9 mouse cellular contexts compared by ENCODE assay signal in the genomic region with DNA sequence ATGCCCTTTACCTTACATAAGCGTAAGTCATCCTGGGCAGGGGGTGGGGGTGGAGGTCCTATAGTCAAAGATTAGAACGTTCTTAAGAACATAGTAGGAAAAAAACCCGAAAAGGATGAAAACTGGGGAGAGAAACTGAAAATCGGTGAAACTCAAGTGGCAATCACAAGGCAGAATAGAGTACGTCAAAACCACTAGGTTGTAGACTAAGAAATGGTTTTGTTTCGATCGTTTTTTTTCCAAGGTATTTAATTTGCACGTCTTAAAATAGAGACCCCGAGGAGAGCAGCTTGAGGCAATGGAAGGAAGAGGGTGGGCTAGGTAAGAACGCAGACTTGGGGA. TPM values are rescaled to one million over a fixed set of nuclear protein-coding genes. Genes with fewer than 3 reads are reported as not detected.
A peak's percentile ranks its signal among the peaks of the same experiment; 100 is the strongest.
DNase-seq lines count a peak whose midpoint lies in the region; ATAC-seq and TF ChIP-seq lines count a peak whose summit lies in the region.
"Had no signal": no experiment of that assay in that cellular context is flagged by ENCODE, and none has a peak within 500 bp of the region (broad histone marks: within the 10 kb centered on the region; RNA-seq: fewer than 3 reads in every experiment).

No protein-coding gene starts in this region.

- TF ChIP-seq POLR2A in thymus, adult 2 months (IDR thresholded peaks at IDR 0.05; ENCODE audit: control insufficient read depth, extremely low read depth, insufficient read depth, low read length, poor library complexity), result no peak

- H3K9ac ChIP-seq in liver, embryonic 11.5 days (ENCODE audit: low read depth, low read length), result peak overlapping the region; percentile 92
- peak overlapping the region; percentile 89 for H3K9ac ChIP-seq in stomach, postnatal 0 days (ENCODE audit: low read length)

- TF ChIP-seq CTCF in gastrocnemius, adult 2 months (IDR thresholded peaks at IDR 0.05), result no peak
- no peak for TF ChIP-seq CTCF in thymus, adult 2 months (IDR thresholded peaks at IDR 0.05; ENCODE audit: borderline replicate concordance, control insufficient read depth, extremely low read depth, insufficient read depth, low read length, poor library complexity)
- TF ChIP-seq CTCF in stomach, postnatal 0 days (IDR thresholded peaks at IDR 0.05; ENCODE audit: low read depth), result no peak

- no peak for ATAC-seq in liver, embryonic 11.5 days (replicated peaks; ENCODE audit: low FRiP score)
- ATAC-seq in stomach, postnatal 0 days (ENCODE audit: low FRiP score, low TSS enrichment), result no peak
- ATAC-seq in cerebellum, adult (ENCODE audit: insufficient number of reproducible peaks, low FRiP score, low TSS enrichment), result no peak

- peak overlapping the region; percentile 93 for H3K4me2 ChIP-seq in liver, embryonic 11.5 days
- H3K4me2 ChIP-seq in stomach, postnatal 0 days (replicated peaks; ENCODE audit: low read depth), result peak overlapping the region; percentile 84

- peak overlapping the region; percentile 92 for H3K4me3 ChIP-seq in gastrocnemius, adult 2 months
- H3K4me3 ChIP-seq in thymus, adult 2 months (ENCODE audit: control insufficient read depth, insufficient read depth, low read length), result peak overlapping the region; percentile 76
- H3K4me3 ChIP-seq in liver, embryonic 11.5 days (ENCODE audit: low read depth, low read length), result peak overlapping the region; percentile 89
- peak overlapping the region; percentile 92 for H3K4me3 ChIP-seq in stomach, postnatal 0 days (ENCODE audit: low read depth, low read length)

- no peaks in the 10 kb centered on the region for H3K36me3 ChIP-seq in thymus, adult 2 months (ENCODE audit: control insufficient read depth, insufficient read depth, low read length)
- H3K36me3 ChIP-seq in liver, embryonic 11.5 days (ENCODE audit: control insufficient read depth, insufficient read depth, low read length), result no peaks in the 10 kb centered on the region
- H3K36me3 ChIP-seq in stomach, postnatal 0 days (ENCODE audit: control insufficient read depth, insufficient read depth, low read length), result no peaks in the 10 kb centered on the region

- TF ChIP-seq EP300 in stomach, postnatal 0 days (optimal IDR thresholded peaks at IDR 0.05), result no peak

- intact Hi-C loops in gastrocnemius, adult 2 months (cut with DNase I), result loop anchor here (1.0 to 2.0 kb wide), 2 partner anchors 121 to 205 kb away; no protein-coding TSS in a partner anchor

- no peak for DNase-seq in gastrocnemius, adult 2 months
- DNase-seq in gastrocnemius, postnatal 10 days, result no peak
- DNase-seq in thymus, adult 2 months, result no peak
- DNase-seq in thymus, postnatal 4 days, result no peak
- no peak for DNase-seq in liver, embryonic 11.5 days (ENCODE audit: low spot score)
- DNase-seq in stomach, postnatal 0 days (ENCODE audit: low spot score), result no peak
- DNase-seq in layer of hippocampus, postnatal 10 days (ENCODE audit: low spot score in 2 of 2), result no peak

- H3K4me1 ChIP-seq in thymus, adult 2 months (replicated peaks; ENCODE audit: control insufficient read depth, insufficient read depth, low read length), result peaks cover 3% of the 10 kb centered on the region
- H3K4me1 ChIP-seq in liver, embryonic 11.5 days (replicated peaks; ENCODE audit: control insufficient read depth, insufficient read depth, low read length), result peaks cover 6% of the 10 kb centered on the region; the same call in 1 of the 2 replicates
- no peaks in the 10 kb centered on the region for H3K4me1 ChIP-seq in stomach, postnatal 0 days (replicated peaks; ENCODE audit: control insufficient read depth, insufficient read depth)

- 15% methylated on average over 10 of the region's 10 CpGs for WGBS in thymus, adult 2 months
- WGBS in liver, embryonic 11.5 days, result 14% methylated on average over 10 of the region's 10 CpGs
- 12% methylated on average over 10 of the region's 10 CpGs for WGBS in stomach, postnatal 0 days

- H3K27me3 ChIP-seq in thymus, adult 2 months (ENCODE audit: control insufficient read depth, insufficient read depth, low read length), result no peaks in the 10 kb centered on the region
- H3K27me3 ChIP-seq in liver, embryonic 11.5 days (replicated peaks; ENCODE audit: control insufficient read depth, insufficient read depth, low read length), result no peaks in the 10 kb centered on the region
- no peaks in the 10 kb centered on the region for H3K27me3 ChIP-seq in stomach, postnatal 0 days (ENCODE audit: control insufficient read depth, insufficient read depth, low read length)

- H3K9me3 ChIP-seq in liver, embryonic 11.5 days (ENCODE audit: control insufficient read depth, low read length), result no peaks in the 10 kb centered on the region
- H3K9me3 ChIP-seq in stomach, postnatal 0 days (ENCODE audit: control insufficient read depth, low read length), result no peaks in the 10 kb centered on the region

- H3K27ac ChIP-seq in gastrocnemius, adult 2 months, result peak overlapping the region; percentile 99
- no peak overlapping the region for H3K27ac ChIP-seq in thymus, adult 2 months (ENCODE audit: control insufficient read depth, insufficient read depth, low read length)
- H3K27ac ChIP-seq in liver, embryonic 11.5 days (ENCODE audit: low read depth, low read length), result no peak overlapping the region
- H3K27ac ChIP-seq in stomach, postnatal 0 days (replicated peaks), result no peak overlapping the region; the same call in 1 of the 2 replicates

RNA-seq across cellular contexts. Expression of a gene that starts 1.2 kb away (rescaled TPM):
- total RNA-seq in gastrocnemius, adult 2 months (2021), result 10 to 100 TPM; 17.9 to 25.2 TPM
- total RNA-seq in gastrocnemius, postnatal 10 days (2021), result 10 to 100 TPM; 15.4 to 16.6 TPM
- 30.5 and 34.6 TPM in 2 replicates for polyA plus RNA-seq in thymus, adult 2 months (2012; rRNA removed)
- polyA plus RNA-seq in liver, embryonic 11.5 days (2014; fragmentation: Nextera tagmentation; extraction: Ambion mirVana), result 14.2 and 15.8 TPM in 2 replicates
- polyA plus RNA-seq in stomach, postnatal 0 days (2015; fragmentation: Nextera tagmentation; extraction: Ambion mirVana), result 9.8 and 10.1 TPM in 2 replicates
- 10 to 100 TPM; 39.5 to 39.8 TPM for total RNA-seq in layer of hippocampus, postnatal 10 days (2021)

RNA-seq across cellular contexts. Expression of a gene that starts 53.0 kb away (rescaled TPM):
- total RNA-seq in gastrocnemius, adult 2 months (2021), result not detected
- not detected for total RNA-seq in gastrocnemius, postnatal 10 days (2021)
- not detected in 2 replicates for polyA plus RNA-seq in thymus, adult 2 months (2012; rRNA removed)
- not detected in 2 replicates for polyA plus RNA-seq in liver, embryonic 11.5 days (2014; fragmentation: Nextera tagmentation; extraction: Ambion mirVana)
- polyA plus RNA-seq in stomach, postnatal 0 days (2015; fragmentation: Nextera tagmentation; extraction: Ambion mirVana), result not detected in 2 replicates
- not detected for total RNA-seq in layer of hippocampus, postnatal 10 days (2021)
- total RNA-seq: common myeloid progenitor, adult 5-6 weeks had no signal
